Mouse (Mus musculus): ENCODE data around the gene Esam.

Esam gene

GRCm38 (mm10) chr9:37530888-37531705 lies 3.2 kb downstream of the Esam start:
- no peak for DNase-seq (ENCODE audit: low spot score)

- no peak for DNase-seq (ENCODE audit: low spot score)
These were observed 9.0 kb downstream of the Esam start for GRCm38 (mm10) chr9:37536851-37537250.

GRCm38 (mm10) chr9:37537658-37538250 lies 9.9 kb downstream of the Esam start:
- no peak for DNase-seq (ENCODE audit: low spot score)

GRCm38 (mm10) chr9:37539170-37540025 lies 11.5 kb downstream of the Esam start, which contains the start of gene Vsig2:
Vsig2 (plus strand) TSS chr9:37539255.
- no peak for DNase-seq (ENCODE audit: low spot score)

GRCm38 (mm10) chr9:37540226-37540625 lies 12.3 kb downstream of the Esam start:
- DNase-seq (ENCODE audit: low spot score): no peak

GRCm38 (mm10) chr9:37540701-37541575 lies 13.1 kb downstream of the Esam start:
- DNase-seq (ENCODE audit: low spot score): no peak

- no peak for DNase-seq (ENCODE audit: low spot score)
These were observed 14.2 kb downstream of the Esam start for GRCm38 (mm10) chr9:37541851-37542642.

- no peak for DNase-seq (ENCODE audit: low spot score)
These were observed 16.1 kb downstream of the Esam start for GRCm38 (mm10) chr9:37543869-37544440.

GRCm38 (mm10) chr9:37544447-37545165 lies 16.7 kb downstream of the Esam start:
- peak; percentile 57 for DNase-seq (ENCODE audit: low spot score)

GRCm38 (mm10) chr9:37545166-37545610 lies 17.3 kb downstream of the Esam start:
- DNase-seq (ENCODE audit: low spot score): no peak

GRCm38 (mm10) chr9:37545847-37546452 lies 18.1 kb downstream of the Esam start:
- no peak for DNase-seq (ENCODE audit: low spot score)

- peak; percentile 9 for DNase-seq (ENCODE audit: low spot score)
These were observed 19.0 kb downstream of the Esam start for GRCm38 (mm10) chr9:37546889-37547288.

GRCm38 (mm10) chr9:37550435-37550834 lies 22.6 kb downstream of the Esam start:
- DNase-seq (ENCODE audit: low spot score): no peak

GRCm38 (mm10) chr9:37551751-37552531 lies 24.1 kb downstream of the Esam start:
- DNase-seq (ENCODE audit: low spot score): no peak

GRCm38 (mm10) chr9:37552536-37553293 lies 24.8 kb downstream of the Esam start, which contains the start of gene Nrgn:
Nrgn (minus strand) TSS chr9:37552904.
- DNase-seq (ENCODE audit: low spot score): no peak

- no peak for DNase-seq (ENCODE audit: low spot score)
These were observed 26.4 kb downstream of the Esam start for GRCm38 (mm10) chr9:37554279-37554678.

Measured in adipocyte (in vitro differentiated cells).